Comparison of ENCODE assay signal across 21 mouse cellular contexts in genomic region chr11:84247370-84247769, GRCm38 (mm10).
"Had no signal": no experiment of that assay in that cellular context is flagged by ENCODE, and none has a peak within 500 bp of the region (broad histone marks: within the 10 kb centered on the region; RNA-seq: fewer than 3 reads in every experiment).

No protein-coding gene starts in this region.

- H3K4me1 ChIP-seq: liver, embryonic 15.5 days; lung, embryonic 15.5 days; stomach, embryonic 15.5 days had no signal

- H3K4me3 ChIP-seq: left cerebral cortex, adult 2 months; liver, embryonic 15.5 days; lung, embryonic 15.5 days; stomach, embryonic 15.5 days had no signal

- H3K4me2 ChIP-seq: liver, embryonic 11.5 days; liver, embryonic 15.5 days; lung, embryonic 15.5 days; midbrain, embryonic 11.5 days; stomach, embryonic 15.5 days had no signal

- DNase-seq: kidney, adult 11 months; kidney, adult 9 months; kidney, postnatal 25 days; layer of hippocampus, postnatal 36 days; lung, adult 18-20 months; lung, postnatal 10 days; lung, postnatal 4 days; midbrain, embryonic 14.5 days; right cerebral cortex, adult 18-20 months; right cerebral cortex, postnatal 14 days; right cerebral cortex, postnatal 4 days; spleen, adult 18-20 months; thymus, adult 18-20 months; thymus, postnatal 36 days had no signal

- H3K9ac ChIP-seq: liver, embryonic 15.5 days; lung, embryonic 15.5 days; stomach, embryonic 15.5 days had no signal

- H3K9me3 ChIP-seq: liver, embryonic 15.5 days; lung, embryonic 15.5 days; stomach, embryonic 15.5 days had no signal

- H3K27ac ChIP-seq: kidney, postnatal 0 days; left cerebral cortex, adult 2 months; liver, embryonic 15.5 days; lung, embryonic 15.5 days; stomach, embryonic 15.5 days had no signal

- H3K27me3 ChIP-seq: liver, embryonic 15.5 days; lung, embryonic 15.5 days; stomach, embryonic 15.5 days had no signal
